Mouse (Mus musculus): ENCODE data around the gene Sfxn2. TPM values are rescaled to one million over a fixed set of nuclear protein-coding genes. Genes with fewer than 3 reads are reported as not detected.
A peak's percentile ranks its signal among the peaks of the same experiment; 100 is the strongest.

Sfxn2 gene
- total RNA-seq, 2 experiments from 2014 or later: 10.9 to 11.8 TPM

DNA sequence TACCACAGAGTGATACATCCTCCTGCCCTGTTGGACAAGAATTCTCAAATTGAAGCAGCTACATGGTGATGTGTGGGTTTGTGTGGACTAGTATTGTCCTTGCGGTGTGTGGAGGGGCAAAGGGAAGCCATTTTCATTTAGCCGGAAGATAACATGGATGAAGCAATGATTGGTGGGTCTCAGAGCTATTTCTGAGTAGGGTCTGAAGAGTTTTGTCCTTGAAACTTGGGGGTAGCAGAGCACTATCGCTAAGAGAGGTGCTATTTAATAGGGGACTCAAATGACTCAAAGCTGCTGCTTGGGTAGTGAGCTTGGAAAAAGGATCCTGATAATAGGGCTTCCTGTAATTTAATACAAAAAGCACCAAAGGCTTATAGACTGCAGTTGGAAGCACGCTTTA, 25.0 kb downstream of the Sfxn2 start:
- no peak for ATAC-seq (replicated peaks; ENCODE audit: poor library complexity, severe bottlenecking)

DNA sequence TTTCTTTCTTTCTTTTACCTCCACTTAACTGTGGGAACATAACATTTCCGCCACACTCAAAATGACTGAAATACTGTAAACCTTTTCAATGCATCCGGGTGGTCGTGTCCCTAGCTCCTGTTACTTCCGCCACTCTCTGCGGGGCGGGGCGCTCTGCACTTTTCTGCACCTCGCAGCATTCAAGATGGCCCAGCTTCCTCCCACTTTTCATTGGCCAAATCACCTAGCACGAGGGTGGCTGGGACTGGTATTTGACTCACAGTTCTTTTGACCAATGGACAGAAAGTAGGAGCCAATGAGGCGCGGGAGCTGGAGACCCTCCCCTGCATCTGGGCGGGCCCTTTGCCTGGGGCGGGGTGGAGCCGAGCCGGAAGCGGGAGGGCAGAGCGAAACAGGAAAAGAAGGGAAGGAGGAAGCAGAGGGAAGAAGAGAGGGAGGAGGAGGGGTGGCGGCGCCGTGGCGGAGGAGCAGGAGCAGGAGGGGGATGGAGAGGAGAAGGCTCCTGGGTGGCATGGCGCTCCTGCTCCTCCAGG, 25.6 kb downstream of the Sfxn2 start, which contains the start of gene Wbp1l:
Gene Wbp1l, plus strand, starts transcription at position 365 of the 533 bp plus-strand sequence.
- ATAC-seq (replicated peaks; ENCODE audit: poor library complexity, severe bottlenecking): peak; percentile 96

DNA sequence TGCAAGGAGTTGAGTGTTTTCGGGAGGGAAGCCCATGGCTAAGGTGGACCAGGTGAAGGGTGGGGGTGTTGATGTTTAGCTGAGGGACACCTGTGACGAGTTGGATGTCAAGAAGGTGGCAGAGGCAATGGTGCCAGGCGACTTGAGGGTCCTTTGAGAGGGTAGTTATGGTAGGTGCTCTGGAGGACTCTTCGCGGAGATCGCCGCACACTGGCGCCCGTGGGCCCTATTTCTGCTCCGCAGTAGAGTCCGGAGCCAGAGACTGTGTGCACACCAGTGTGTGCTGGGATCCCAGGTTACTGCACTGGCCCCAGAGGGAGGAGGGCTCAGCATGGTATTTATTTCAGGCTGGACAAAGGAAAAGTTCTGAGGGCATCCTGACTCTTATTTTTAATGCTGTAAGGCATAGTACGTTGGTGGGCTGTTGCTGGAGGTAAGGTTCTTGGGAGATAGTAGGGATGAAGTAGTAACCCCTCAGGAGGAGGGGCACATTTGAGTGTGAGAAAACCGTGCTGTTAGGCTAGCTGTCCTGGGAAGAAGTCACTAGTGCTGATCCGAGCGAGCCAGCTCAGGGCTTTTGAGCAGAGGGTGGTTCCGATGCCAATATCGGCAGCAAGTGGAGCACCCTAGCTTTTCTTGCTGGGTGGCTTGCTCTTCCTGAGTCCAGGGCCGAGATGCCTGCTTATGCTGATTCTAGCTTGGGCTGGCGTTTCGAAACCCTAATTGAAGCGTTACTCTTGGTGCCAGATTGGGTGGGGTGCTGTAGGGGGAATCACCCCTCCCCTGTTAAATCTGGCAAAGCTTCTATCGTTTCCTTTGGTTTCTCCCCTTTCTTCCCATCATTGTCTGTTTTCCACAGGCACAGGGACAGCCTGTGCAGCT, 26.5 kb downstream of the Sfxn2 start:
- ATAC-seq (replicated peaks; ENCODE audit: poor library complexity, severe bottlenecking): no peak

DNA sequence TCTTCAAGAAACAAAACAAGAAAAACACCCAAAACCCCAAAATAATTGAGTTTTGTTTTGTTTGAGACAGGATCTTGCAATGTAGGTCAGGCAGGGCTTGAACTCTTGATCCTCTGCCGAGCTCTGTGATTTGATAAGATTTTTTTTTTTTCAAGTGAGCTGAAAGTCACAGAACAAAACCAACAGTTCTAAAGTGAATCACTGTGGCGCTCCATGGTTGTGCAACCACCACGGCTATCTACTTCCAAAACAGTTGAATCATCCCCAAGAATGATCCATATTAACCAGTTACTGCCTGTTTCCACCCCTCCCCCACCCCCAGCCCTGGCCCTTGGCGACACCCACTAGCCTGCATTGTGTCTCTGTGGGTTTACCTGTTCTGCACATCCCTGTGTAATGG, 27.2 kb downstream of the Sfxn2 start:
- ATAC-seq (replicated peaks; ENCODE audit: poor library complexity, severe bottlenecking): no peak

DNA sequence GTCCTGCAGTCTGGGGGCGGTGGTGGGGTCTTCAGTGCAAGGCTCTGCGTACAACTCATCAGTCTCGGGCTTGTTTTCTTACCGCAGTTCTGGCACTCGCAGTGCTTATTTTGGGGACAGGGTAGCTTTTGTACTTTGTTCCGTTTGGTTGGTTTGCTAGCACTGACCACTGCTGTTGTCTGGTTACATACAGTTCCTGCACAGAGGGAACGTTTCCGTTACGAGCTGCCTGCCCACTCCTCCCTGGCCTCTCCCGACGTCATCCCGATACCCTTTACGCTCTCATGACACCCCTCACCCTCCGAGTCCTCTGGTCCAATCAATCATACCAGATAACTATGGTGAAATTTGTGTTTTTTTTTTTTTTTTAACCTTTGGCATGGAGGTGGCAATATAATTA, 28.3 kb downstream of the Sfxn2 start:
- ATAC-seq (replicated peaks; ENCODE audit: poor library complexity, severe bottlenecking): peak; percentile 18; the same call in 1 of the 2 replicates

DNA sequence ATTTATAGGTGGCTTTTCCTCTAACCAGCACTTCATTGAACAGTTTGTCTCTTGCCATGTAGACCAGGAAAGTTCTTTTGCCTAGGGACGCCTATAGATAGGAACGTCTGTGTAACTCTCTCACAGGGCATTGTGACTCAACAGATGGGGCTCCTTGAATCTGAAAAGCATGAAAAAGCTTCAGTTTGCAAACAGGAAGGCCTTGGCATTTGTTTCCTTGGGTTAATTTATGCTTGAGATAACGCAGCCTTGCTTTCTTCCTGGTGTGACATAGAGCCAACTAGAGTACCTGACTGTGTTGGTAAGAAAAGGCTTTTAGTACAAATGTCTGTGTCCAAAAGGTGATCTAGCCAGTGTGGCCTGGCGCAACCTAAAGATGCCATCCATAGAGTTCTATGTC, 29.2 kb downstream of the Sfxn2 start:
- ATAC-seq (replicated peaks; ENCODE audit: poor library complexity, severe bottlenecking): no peak

DNA sequence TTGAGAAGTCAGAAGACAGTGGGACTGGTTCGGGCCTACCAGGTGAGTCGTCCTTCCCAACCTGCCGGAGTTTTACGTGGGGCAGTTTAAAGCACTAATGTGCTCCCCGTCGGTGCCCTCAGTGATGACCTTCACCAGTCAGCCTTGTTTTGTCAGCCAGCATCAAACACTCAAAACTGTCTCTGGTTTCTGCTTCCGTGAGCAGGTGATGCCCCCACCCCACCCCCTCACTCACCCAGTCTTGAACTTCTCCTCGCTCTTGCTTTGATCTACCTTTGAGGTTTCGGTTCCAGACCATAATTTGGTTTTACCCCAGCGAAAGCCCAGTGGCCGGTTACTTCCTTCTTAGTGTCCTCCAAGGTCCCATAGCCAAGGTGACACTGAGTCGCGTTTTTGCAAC, 33.6 kb downstream of the Sfxn2 start:
- ATAC-seq (replicated peaks; ENCODE audit: poor library complexity, severe bottlenecking): 0 out of 2 replicates have a peak, but pooled peaks have one; percentile 7

DNA sequence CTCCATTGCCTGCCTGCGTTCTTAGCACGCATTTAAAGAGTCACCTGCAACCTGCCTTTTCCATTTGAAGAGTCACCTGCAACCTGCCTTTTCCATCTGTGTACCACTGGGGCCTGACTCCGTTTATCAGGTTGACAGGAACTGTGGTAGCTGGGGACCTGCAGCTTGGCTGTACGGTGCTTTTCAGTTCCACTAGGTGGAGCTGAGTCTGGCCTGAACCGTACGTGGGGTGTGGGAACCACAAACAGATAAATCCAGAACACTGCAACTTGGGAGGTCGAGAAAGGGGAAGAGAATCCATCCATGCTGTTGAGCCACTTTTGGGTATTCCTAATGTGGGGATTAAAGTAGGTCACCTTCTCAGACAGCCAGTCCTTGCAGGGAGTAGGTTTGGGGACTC, 34.3 kb downstream of the Sfxn2 start:
- ATAC-seq (replicated peaks; ENCODE audit: poor library complexity, severe bottlenecking): peak; percentile 69

DNA sequence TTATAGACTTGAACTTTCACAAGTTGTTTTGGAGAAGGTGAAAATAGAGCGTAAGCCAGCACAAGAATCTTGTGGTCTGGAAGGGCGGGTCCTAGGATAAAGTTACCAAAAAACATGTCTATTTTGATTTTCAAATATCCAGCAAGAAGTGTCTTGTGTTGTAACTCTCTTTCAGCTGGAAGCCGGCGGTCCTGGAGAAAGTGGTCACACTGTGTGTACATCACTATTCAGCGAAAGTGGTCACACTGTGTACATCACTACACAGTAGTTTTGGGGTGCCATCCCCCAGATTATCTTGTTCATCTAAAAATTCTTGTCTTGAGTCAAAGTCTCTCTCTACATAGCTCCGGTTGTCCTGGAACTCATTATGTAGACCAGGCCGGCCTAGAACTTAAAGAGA, 35.0 kb downstream of the Sfxn2 start:
- ATAC-seq (replicated peaks; ENCODE audit: poor library complexity, severe bottlenecking): no peak

DNA sequence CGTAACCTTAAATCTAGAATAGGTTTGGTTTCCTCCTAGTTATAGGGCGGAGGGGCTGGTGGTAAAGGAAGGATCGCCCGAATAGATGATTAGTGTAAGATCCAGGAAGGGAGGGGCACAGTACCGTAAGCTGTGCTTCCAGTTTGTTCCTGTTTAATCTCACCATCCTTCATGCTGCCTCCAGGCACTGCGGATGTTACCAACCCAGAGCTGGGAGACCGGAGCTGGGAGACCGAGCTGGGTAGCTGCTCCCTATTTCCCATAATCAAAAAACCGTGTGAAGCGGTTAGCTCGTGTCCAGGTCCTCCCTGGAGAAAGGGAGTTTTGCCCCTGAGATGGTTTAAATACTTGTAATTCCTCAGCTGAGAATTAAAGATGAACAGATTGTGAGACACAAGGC, 43.2 kb downstream of the Sfxn2 start:
- ATAC-seq (replicated peaks; ENCODE audit: poor library complexity, severe bottlenecking): no peak

DNA sequence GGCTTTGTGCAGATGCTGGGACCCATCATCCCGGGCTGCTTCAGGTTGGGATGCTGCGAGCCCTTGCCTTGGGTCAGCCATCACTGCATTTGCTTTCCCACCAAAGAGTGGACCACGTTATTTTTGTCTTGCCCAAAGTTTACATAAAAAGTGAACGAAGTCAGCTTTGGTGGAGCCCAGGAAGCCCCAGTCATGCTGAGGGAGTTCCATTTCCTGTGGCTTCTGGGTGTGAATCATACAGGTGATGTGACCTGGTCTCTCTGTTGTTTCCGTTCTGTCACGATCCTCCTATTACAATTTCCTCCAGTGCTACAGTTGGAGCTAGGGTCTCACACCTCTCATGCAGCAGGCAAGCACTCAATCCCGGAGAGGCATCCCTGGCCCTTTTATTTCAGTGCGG, 44.2 kb downstream of the Sfxn2 start:
- no peak for ATAC-seq (replicated peaks; ENCODE audit: poor library complexity, severe bottlenecking)

DNA sequence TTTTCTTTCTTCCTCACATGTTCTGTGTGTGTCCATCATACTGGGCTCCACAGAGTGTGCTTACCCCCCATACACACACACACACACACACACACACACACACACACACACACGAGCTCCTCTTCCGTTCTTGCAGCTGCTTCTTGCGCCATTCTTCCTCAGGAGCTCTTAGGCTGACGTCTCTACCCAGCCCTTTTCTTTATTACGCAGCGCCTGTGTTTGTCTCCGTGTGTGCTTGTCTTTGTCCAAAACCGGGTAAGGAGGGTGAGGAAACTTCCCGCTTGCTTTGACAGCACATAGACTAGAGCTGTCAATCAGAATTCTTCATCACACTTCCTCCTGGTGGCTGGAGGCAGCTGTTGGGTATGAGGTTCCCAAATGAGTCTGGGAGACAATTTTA, 45.2 kb downstream of the Sfxn2 start:
- ATAC-seq (replicated peaks; ENCODE audit: poor library complexity, severe bottlenecking): peak; percentile 93

DNA sequence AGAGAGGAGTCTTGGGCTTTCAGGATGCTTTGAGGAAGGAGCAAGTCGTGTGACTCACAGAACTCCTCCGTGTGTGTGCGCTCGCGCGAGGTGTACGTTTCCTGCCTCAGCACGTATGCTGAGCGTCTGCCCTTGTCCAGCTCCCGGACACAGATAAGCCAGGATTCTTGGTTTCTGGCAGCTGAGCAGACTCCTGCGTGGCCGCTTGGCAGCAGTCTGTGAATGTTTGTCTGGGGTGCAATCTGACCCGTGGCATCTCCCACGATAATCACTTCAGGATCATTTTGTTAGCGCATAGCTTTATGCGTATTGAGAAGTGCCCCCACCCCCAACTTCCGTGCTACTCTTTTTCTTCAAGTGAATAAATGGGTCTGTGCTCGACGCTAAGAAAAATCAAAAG, 45.8 kb downstream of the Sfxn2 start:
- no peak for ATAC-seq (replicated peaks; ENCODE audit: poor library complexity, severe bottlenecking)

DNA sequence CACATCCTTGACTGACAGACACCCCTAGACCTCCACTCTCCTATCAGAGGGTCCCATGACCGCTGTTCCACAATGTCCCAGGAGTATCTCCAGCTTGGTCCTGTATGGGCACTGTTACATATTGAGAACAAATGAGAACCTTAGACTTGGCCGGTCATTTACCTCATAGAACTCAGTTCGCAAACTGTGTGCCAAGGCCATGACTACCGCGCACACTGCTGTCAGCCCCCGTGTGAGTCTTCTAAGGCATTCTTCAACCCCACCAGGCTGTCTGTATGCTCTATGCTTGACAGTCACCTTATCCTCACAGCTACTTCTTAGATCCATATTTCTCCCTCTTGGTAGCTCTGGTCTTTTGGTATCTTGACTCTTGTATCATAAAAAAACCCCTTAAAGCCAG, 46.4 kb downstream of the Sfxn2 start:
- ATAC-seq (replicated peaks; ENCODE audit: poor library complexity, severe bottlenecking): no peak

DNA sequence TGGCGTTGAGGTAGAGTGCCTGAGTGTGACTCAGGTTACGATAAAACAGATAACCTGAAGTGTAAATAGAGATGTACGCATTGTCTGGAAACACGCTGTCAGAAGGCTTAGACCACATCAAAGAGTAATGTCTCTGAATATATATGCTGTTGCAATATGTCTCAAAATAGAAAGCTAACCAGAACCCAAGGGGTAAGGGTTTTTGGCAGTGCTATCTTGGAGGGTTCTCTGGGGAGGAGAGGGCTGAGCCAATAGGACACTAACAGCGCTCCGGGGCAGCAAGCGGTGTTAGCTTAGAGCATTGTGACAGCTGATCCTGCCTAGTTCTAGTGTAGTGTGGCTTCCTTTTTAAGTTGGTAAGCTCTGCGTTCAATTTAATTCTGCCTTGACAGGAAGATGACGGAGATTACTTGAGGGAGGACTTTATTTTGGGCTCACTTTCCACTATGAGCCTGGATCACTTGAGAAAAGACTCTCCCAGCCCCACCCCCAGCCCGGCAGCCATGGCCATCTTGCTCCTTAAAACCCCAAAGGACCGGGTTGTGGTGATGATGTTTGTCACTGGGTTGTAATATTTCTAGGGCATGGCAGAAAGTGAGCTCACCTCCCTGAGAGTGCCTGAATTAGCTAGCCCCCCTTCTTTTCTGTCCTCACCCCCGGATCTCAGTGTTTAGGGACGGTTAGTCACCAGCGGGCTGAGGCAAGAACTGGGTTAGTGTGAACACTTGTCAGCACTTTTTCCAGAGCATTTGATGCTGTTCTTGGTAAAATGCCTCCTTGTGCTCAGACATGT, 47.0 kb downstream of the Sfxn2 start:
- no peak; the same call in 1 of the 2 replicates for ATAC-seq (replicated peaks; ENCODE audit: poor library complexity, severe bottlenecking)

DNA sequence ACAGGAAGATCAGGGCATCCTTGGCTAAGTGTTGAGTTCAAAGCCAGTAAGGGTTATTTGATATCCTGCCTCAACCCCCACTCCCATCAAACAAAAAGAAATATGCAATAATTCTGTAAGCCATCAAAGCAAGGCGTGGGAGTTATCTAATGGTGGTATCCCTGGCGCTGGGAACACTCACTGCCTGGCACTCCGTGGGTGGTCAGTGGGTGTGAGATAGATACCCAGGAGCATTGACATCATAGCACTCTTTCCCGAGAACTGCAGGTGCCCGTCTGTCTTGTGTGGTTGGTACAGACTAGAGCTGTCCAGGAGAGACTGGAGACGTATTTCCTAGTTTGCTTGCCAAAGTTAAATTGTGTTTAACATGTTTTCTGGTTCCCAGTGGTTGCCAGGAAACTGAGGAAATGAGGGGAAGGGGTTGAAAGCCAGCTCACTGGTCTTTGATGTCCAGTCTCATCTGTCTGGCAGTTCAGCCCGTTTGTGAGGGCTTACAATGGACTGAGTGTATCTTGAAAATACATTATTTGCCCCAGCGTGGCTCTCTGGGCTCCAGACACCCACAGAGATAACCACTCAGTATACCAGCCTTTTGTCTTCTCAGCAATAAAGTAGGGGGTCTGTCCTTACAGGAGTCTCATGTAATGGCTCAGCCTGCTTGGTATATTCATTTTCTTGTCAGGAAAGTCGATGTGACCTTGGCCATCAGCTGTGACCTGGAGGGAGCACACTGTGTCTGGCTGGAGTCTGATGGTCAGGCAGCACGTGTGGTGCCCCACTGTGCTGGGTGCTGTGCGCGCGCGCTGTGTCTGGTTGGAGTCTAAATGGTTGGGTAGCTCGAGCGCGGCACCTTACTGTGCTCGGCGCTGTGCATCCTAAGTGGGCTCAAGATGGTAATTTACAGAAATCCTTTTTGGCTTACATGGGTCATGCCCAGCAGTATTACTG, 48.3 kb downstream of the Sfxn2 start:
- ATAC-seq (replicated peaks; ENCODE audit: poor library complexity, severe bottlenecking): no peak

DNA sequence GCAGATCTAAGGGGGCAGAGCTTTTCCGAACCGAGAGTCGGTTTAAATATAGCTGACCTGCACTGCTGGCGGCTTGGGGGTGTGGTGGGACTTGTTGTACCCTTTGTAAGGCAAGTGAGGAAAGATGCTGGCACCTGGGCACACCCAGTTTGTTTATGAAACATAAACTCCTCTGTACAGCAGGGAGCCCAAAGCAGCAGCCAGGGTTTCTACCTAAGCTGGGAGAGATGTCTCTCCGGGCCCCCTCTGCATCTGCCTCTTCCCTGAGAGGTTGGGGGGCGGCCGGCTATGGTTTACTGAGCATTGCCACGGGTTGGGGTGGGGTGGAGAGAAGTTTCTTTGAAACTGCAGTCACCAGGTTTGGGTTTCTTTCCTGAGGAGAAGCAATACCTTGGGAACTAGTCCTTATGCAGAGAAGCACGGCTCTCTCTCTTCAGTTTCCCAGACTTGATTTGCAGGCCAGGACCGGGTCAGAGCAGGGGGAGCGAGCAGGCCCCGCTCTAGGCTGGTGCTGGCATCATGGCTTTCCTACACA, 49.6 kb downstream of the Sfxn2 start:
- ATAC-seq (replicated peaks; ENCODE audit: poor library complexity, severe bottlenecking): no peak

DNA sequence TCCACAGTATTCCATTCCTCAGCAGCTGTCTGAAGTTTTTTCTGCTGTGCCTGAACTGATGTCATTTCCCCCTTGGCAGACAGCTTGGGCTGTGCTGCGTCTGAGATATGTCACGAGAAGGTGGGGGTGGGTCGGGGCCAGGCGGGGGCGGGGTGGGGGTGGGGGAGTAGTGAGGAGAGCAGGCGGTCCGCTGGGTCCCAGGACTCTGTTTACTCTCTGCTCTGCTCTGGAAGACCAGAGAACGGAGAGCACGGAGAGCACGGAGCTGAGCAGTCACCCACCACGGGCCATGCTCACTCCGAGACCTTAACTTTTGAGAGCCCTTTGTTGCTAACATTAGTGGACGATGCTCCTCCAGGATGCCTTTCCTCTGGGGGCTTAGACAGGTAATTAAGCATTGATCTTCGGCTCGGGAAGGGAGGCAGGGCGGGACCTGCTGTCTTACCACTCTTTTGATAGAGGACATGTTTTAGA, 50.1 kb downstream of the Sfxn2 start:
- no peak for ATAC-seq (replicated peaks; ENCODE audit: poor library complexity, severe bottlenecking)

Measured in granulocyte monocyte progenitor cell, adult 5-6 weeks (primary cell).